Mouse (Mus musculus) leukemia stem cell, adult 10-12 weeks (primary cell): ENCODE measurements around the gene Hrc. TPM values are rescaled to one million over a fixed set of nuclear protein-coding genes. Genes with fewer than 3 reads are reported as not detected.

Experiments used
- polyA plus RNA-seq: library from polyadenylated mRNA; stranded (reverse); fragments of >175 nt; gene quantifications from 2 replicates; pipeline ENCODE4 v1.2.3, GENCODE M21; 2012; ENCODE audit warnings: low replicate concordance

Gene Hrc
- not detected in 2 replicates for polyA plus RNA-seq

DNA sequence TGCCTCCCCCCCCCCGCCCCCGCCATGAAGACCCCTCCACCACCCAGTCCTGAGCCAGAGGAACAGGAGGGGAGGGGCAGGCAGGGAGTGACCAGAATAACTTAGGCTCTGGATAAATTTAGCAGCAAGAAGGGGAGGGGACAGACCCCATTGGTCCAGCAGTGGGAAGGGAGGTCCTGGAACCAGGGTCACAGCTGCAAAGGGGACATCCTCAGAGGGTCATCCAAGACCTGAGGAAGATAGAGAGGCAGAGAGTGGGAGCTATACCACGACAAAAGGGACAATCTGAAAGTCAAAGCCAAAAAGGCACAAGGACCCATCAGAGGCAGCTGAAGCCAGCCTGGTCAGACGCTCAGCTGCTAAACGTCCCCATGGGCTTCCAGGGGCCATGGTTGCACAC is at the start of gene Hrc:
TSS of gene Hrc (plus strand) at position 235 of the 400 bp plus-strand sequence.

DNA sequence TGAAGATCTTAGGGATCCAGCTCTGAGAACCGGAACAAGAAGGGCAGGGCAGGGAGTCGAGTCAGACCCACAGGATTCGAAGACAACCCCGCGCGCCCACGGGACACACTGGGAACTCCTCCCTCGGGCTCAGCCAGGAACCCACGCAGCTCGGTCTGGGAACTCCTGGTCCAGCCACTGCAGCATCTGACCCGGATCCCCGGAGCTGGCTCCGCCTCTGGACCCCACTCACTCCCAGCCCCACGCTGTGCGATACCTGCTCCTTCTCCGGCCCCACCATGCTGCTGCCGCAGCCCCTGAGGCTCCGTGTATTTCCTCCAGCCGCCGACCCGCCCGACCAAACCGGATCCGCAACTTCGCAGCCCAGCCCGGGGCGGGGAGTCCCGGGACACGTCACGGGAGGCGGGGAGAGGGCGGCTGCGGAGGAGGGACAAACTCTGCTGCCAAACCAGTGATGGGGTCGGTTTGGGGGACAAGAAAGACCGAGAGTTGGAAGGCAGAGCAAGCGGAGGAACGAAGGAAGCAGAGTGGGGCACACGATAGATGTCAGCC is 1.6 kb upstream of the Hrc start, which contains the start of gene Trpm4:
TSS of gene Trpm4 (minus strand) at position 350 of the 552 bp plus-strand sequence.

GRCm38 (mm10) chr7:45366652-45367019 is 31.5 kb downstream of the Hrc start, which contains the start of gene Ppfia3:
Ppfia3 (minus strand) TSS chr7:45367019.

GRCm38 (mm10) chr7:45370475-45371311 is 35.6 kb downstream of the Hrc start, which contains the start of gene Lin7b:
Lin7b (minus strand) TSS chr7:45370583.

Other genes with a start within 250 kb of the Hrc start
- gene Rcn3, start 243.1 kb upstream of the Hrc start, polyA plus RNA-seq = 46.7 and 64.8 TPM in 2 replicates
- gene Fcgrt, start 231.4 kb upstream of the Hrc start, polyA plus RNA-seq = 110 and 181 TPM in 2 replicates
- gene Rps11, start 210.9 kb upstream of the Hrc start, polyA plus RNA-seq = 30.5 and 135 TPM in 2 replicates
- 3,721 and 5,411 TPM in 2 replicates for gene Rpl13a, start 206.5 kb upstream of the Hrc start, polyA plus RNA-seq
- 0.19 and 1.7 TPM in 2 replicates for gene Gm45713, start 199.1 kb upstream of the Hrc start, polyA plus RNA-seq
- 27.9 and 74.5 TPM in 2 replicates for gene Flt3l, start 198.9 kb upstream of the Hrc start, polyA plus RNA-seq
- 30.9 and 48.1 TPM in 2 replicates for gene Pih1d1, start 181.0 kb upstream of the Hrc start, polyA plus RNA-seq
- 59.4 and 89.2 TPM in 2 replicates for gene Aldh16a1, start 180.7 kb upstream of the Hrc start, polyA plus RNA-seq
- gene Slc17a7, start 171.3 kb upstream of the Hrc start, polyA plus RNA-seq = 0.08 and 0.46 TPM in 2 replicates
- gene Gfy, start 155.7 kb upstream of the Hrc start, polyA plus RNA-seq = 0.24 and 4.6 TPM in 2 replicates
- gene Pth2, start 154.3 kb upstream of the Hrc start, polyA plus RNA-seq = not detected in 2 replicates
- gene Ccdc155, start 130.4 kb upstream of the Hrc start, polyA plus RNA-seq = 1.1 and 1.2 TPM in 2 replicates
- 46.7 and 92.2 TPM in 2 replicates for gene Dkkl1, start 123.1 kb upstream of the Hrc start, polyA plus RNA-seq
- gene Tead2, start 119.5 kb upstream of the Hrc start, polyA plus RNA-seq = 1.1 and 1.3 TPM in 2 replicates
- gene Cd37, start 96.2 kb upstream of the Hrc start, polyA plus RNA-seq = 162 and 431 TPM in 2 replicates
- not detected in 2 replicates for gene Slc6a16, start 94.2 kb upstream of the Hrc start, polyA plus RNA-seq
- gene Slc6a21, start 57.8 kb upstream of the Hrc start, polyA plus RNA-seq = 0.11 TPM in 1 of 2 replicates, not detected in the other
- gene Trpm4, start 1.5 kb upstream of the Hrc start, polyA plus RNA-seq = 1.2 and 1.4 TPM in 2 replicates
- gene Ppfia3, start 31.7 kb downstream of the Hrc start, polyA plus RNA-seq = 2.6 and 3.4 TPM in 2 replicates
- 0.80 TPM in 1 of 2 replicates, not detected in the other for gene Lin7b, start 35.3 kb downstream of the Hrc start, polyA plus RNA-seq
- gene Snrnp70, start 60.5 kb downstream of the Hrc start, polyA plus RNA-seq = 650 and 741 TPM in 2 replicates
- not detected in 2 replicates for gene Kcna7, start 70.4 kb downstream of the Hrc start, polyA plus RNA-seq
- gene Ntf5, start 78.4 kb downstream of the Hrc start, polyA plus RNA-seq = not detected in 2 replicates
- not detected in 2 replicates for gene Lhb, start 85.5 kb downstream of the Hrc start, polyA plus RNA-seq
- gene Gys1, start 99.6 kb downstream of the Hrc start, polyA plus RNA-seq = 11.4 and 11.8 TPM in 2 replicates
- gene Ruvbl2, start 102.8 kb downstream of the Hrc start, polyA plus RNA-seq = 293 and 559 TPM in 2 replicates
- gene Ftl1, start 124.6 kb downstream of the Hrc start, polyA plus RNA-seq = 5,681 and 8,825 TPM in 2 replicates
- 180 and 264 TPM in 2 replicates for gene Bax, start 131.6 kb downstream of the Hrc start, polyA plus RNA-seq
- 0.27 and 0.61 TPM in 2 replicates for gene Tulp2, start 146.6 kb downstream of the Hrc start, polyA plus RNA-seq
- not detected in 2 replicates for gene Gm45808, start 151.5 kb downstream of the Hrc start, polyA plus RNA-seq
- 0.83 and 1.7 TPM in 2 replicates for gene Dhdh, start 153.5 kb downstream of the Hrc start, polyA plus RNA-seq
- 344 and 572 TPM in 2 replicates for gene Nucb1, start 175.1 kb downstream of the Hrc start, polyA plus RNA-seq
- 200 and 371 TPM in 2 replicates for gene Ppp1r15a, start 191.0 kb downstream of the Hrc start, polyA plus RNA-seq
- 2.0 and 2.8 TPM in 2 replicates for gene Plekha4, start 191.0 kb downstream of the Hrc start, polyA plus RNA-seq
- 0.29 and 1.3 TPM in 2 replicates for gene Hsd17b14, start 219.6 kb downstream of the Hrc start, polyA plus RNA-seq
- gene Bcat2, start 234.9 kb downstream of the Hrc start, polyA plus RNA-seq = 17.8 and 57.8 TPM in 2 replicates